Mouse (Mus musculus) megakaryocyte-erythroid progenitor cell, adult 5 weeks (primary cell): Measurements from ENCODE around the gene Hyal4. TPM values are rescaled to one million over a fixed set of nuclear protein-coding genes. Genes with fewer than 3 reads are reported as not detected.

Source experiments
- polyA plus RNA-seq: library from polyadenylated mRNA; stranded (reverse); fragments of >175 nt; gene quantifications from 2 replicates; pipeline ENCODE4 v1.2.3, GENCODE M21; 2012

Gene Hyal4
- polyA plus RNA-seq = not detected in 2 replicates

GRCm38 (mm10) chr6:24748029-24748428 is at the start of gene Hyal4:
TSS of gene Hyal4 (plus strand) at chr6:24748329.

DNA sequence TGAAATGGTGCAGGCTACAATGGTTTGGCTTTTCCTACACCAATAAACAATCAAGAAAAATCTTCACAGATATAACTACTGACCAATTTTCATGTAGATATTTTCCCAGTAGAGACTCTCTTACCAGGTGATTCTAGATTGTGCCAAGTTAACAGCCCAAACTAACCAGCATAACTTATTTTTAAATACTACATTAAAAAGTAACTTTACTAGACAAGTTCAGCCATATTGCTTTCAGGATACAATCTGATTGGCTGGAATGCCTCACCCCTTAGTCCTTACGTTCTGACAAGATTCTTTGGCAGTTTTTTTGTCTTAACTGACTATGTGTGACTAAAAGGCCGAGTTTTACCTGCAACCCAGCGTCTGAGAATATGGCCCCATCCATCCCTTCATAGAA is 15.2 kb upstream of the Hyal4 start, which contains the start of gene Hyal6:
Gene Hyal6 (plus strand): TSS at position 301 of the 400 bp plus-strand sequence.

GRCm38 (mm10) chr6:24790888-24791287 is 42.8 kb downstream of the Hyal4 start, which contains the start of gene Spam1:
TSS of gene Spam1 (plus strand) at chr6:24791188.

Other genes with a start within 250 kb of the Hyal4 start
- not detected in 2 replicates for gene Iqub, start 233.3 kb upstream of the Hyal4 start, polyA plus RNA-seq
- 5.2 and 9.3 TPM in 2 replicates for gene Ndufa5, start 220.3 kb upstream of the Hyal4 start, polyA plus RNA-seq
- not detected in 2 replicates for gene Asb15, start 220.2 kb upstream of the Hyal4 start, polyA plus RNA-seq
- not detected in 2 replicates for gene Lmod2, start 150.6 kb upstream of the Hyal4 start, polyA plus RNA-seq
- 42.8 and 61.2 TPM in 2 replicates for gene Wasl, start 83.3 kb upstream of the Hyal4 start, polyA plus RNA-seq
- not detected in 2 replicates for gene Hyal6, start 15.1 kb upstream of the Hyal4 start, polyA plus RNA-seq
- not detected in 2 replicates for gene Spam1, start 42.9 kb downstream of the Hyal4 start, polyA plus RNA-seq
- gene Hyal5, start 109.7 kb downstream of the Hyal4 start, polyA plus RNA-seq = not detected in 2 replicates
- not detected in 2 replicates for gene Tmem229a, start 208.0 kb downstream of the Hyal4 start, polyA plus RNA-seq